Mouse (Mus musculus) liver, postnatal 0 days (tissue): ENCODE data around the gene Ccdc185. TPM values are rescaled to one million over a fixed set of nuclear protein-coding genes. Genes with fewer than 3 reads are reported as not detected.

ENCODE experiments used
- ATAC-seq: fragments of 200-750 bp; cut with Nextera tagmentation; 2 replicates; pipeline ENCODE4 v1.8.0; 2017; ENCODE audit warnings: mild to moderate bottlenecking, moderate library complexity
- DNase-seq: peaks from one replicate; pipeline ENCODE4 v3.0.0-alpha.2; 2016
- H3K27ac ChIP-seq: fragments of 300-500 bp; sonication (generic); 2 replicates; pipeline ENCODE4 v1.5.1; 2014; ENCODE audit warnings: antibody characterized with exemption, moderate library complexity, mild to moderate bottlenecking, low read depth
- H3K27me3 ChIP-seq: fragments of 300-500 bp; sonication (generic); 2 replicates; pipeline ENCODE4 v1.6.1; 2014; ENCODE audit warnings: low read length, control low read depth, mixed read lengths; ENCODE audit not compliant: insufficient read depth
- H3K36me3 ChIP-seq: fragments of 300-500 bp; sonication (generic); replicated peaks from 2 replicates; pipeline ENCODE4 v1.6.1; 2014; ENCODE audit warnings: mild to moderate bottlenecking, control low read depth, low read length, moderate library complexity, mixed read lengths; ENCODE audit not compliant: insufficient read depth
- H3K4me1 ChIP-seq: fragments of 300-500 bp; sonication (generic); 2 replicates; pipeline ENCODE4 v1.6.1; 2014; ENCODE audit warnings: antibody characterized with exemption, mild to moderate bottlenecking, control low read depth; ENCODE audit not compliant: insufficient read depth
- H3K4me2 ChIP-seq: fragments of 300-500 bp; sonication (generic); 2 replicates; pipeline ENCODE4 v1.6.1; 2014; ENCODE audit warnings: low read depth, mild to moderate bottlenecking, low read length, moderate library complexity, mixed read lengths
- H3K4me3 ChIP-seq: fragments of 300-500 bp; sonication (generic); 2 replicates; pipeline ENCODE4 v1.5.1; 2014; ENCODE audit warnings: low read depth, low read length
- H3K9ac ChIP-seq: fragments of 300-500 bp; sonication (generic); replicated peaks from 2 replicates; pipeline ENCODE4 v1.6.1; 2014; ENCODE audit warnings: mild to moderate bottlenecking, moderate library complexity
- H3K9me3 ChIP-seq: fragments of 300-500 bp; sonication (generic); 2 replicates; pipeline ENCODE4 v1.6.1; 2016; ENCODE audit warnings: mild to moderate bottlenecking, control low read depth, low read length, mixed read lengths
- CTCF ChIP-seq: sonication (generic); IDR thresholded peaks from 2 replicates; pipeline ENCODE4 v1.5.1; 2016; ENCODE audit warnings: antibody characterized with exemption, low read depth
- EP300 ChIP-seq: IDR thresholded peaks from 2 replicates; pipeline ENCODE4 v1.6.1; 2016; ENCODE audit warnings: antibody characterized with exemption, low read depth, mild to moderate bottlenecking
- WGBS: fragments of 180-500 bp; shearing (Covaris S2); extraction: QIAGEN DNeasy Blood & Tissue Kit; methylation state at CpG from one replicate; pipeline ENCODE4 v1.1.7; 2014; ENCODE audit not compliant: insufficient replicate concordance; 5-methylcytosine and 5-hydroxymethylcytosine counted together
- polyA plus RNA-seq: library from polyadenylated mRNA; unstranded; fragments of >200 nt; fragmentation: Nextera tagmentation; extraction: Ambion mirVana; gene quantifications from 2 replicates; pipeline ENCODE4 v1.2.1, GENCODE M21; 2015

Ccdc185 gene
- polyA plus RNA-seq, 1 experiment from 2014 or later: not detected

GRCm38 (mm10) chr1:182732695-182733094 is 16.3 kb downstream of the Ccdc185 start:
- Histone ChIP-seq H3K9me3 (no peaks in the 10 kb centered on the region), H3K9ac (no peak overlapping the region), H3K27me3 (no peaks in the 10 kb centered on the region), H3K4me1 (no peaks in the 10 kb centered on the region), H3K4me2 (no peak overlapping the region), H3K27ac (no peak overlapping the region), H3K4me3 (no peak overlapping the region), H3K36me3 (no peaks in the 10 kb centered on the region)
- ATAC-seq (no peak), DNase-seq (no peak)
- TF ChIP-seq EP300 (no peak), CTCF (no peak)
- WGBS: 18% methylated on average over 7 of the region's 7 CpGs

DNA sequence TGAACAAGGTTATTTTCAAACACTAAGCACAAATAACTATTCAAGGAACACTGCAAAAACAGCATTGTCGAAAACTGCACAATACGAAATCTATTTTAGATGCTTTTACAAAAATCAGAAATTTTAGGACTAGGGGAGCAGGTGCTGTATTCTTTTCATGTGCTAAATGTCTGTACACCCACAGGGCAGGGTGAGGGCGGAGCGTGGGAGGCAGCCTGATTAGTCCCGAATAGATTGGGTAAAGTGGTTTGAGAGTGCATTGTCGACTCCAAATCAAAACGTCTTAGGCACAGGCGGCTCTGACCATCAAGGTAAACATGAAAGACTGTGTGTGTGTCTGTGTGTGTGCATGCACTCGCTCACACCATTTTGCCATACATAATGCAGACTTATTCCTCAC is 20.0 kb downstream of the Ccdc185 start:
- ATAC-seq: no peak
- Histone ChIP-seq H3K27ac (no peak overlapping the region), H3K27me3 (no peaks in the 10 kb centered on the region), H3K4me3 (no peak overlapping the region), H3K9ac (no peak overlapping the region), H3K9me3 (no peaks in the 10 kb centered on the region), H3K4me2 (no peak overlapping the region), H3K4me1 (no peaks in the 10 kb centered on the region), H3K36me3 (no peaks in the 10 kb centered on the region)
- 78% methylated on average over 9 of the region's 9 CpGs for WGBS
- no peak for TF ChIP-seq EP300
- no peak for TF ChIP-seq CTCF
- no peak for DNase-seq

- DNase-seq (no peak), ATAC-seq (no peak)
- TF ChIP-seq EP300 (no peak), CTCF (no peak)
- no peaks in the 10 kb centered on the region for H3K9me3 ChIP-seq
- no peak overlapping the region for H3K4me2 ChIP-seq
- H3K27me3 ChIP-seq: no peaks in the 10 kb centered on the region
- H3K4me1 ChIP-seq: peaks cover under 1% of the 10 kb centered on the region; the same call in 1 of the 2 replicates
- H3K9ac ChIP-seq: no peak overlapping the region
- no peak overlapping the region for H3K27ac ChIP-seq
- WGBS: 70% methylated on average over 12 of the region's 12 CpGs
- H3K4me3 ChIP-seq: no peak overlapping the region
- no peaks in the 10 kb centered on the region for H3K36me3 ChIP-seq
Observed at GRCm38 (mm10) chr1:182727541-182727940, 21.4 kb downstream of the Ccdc185 start.

DNA sequence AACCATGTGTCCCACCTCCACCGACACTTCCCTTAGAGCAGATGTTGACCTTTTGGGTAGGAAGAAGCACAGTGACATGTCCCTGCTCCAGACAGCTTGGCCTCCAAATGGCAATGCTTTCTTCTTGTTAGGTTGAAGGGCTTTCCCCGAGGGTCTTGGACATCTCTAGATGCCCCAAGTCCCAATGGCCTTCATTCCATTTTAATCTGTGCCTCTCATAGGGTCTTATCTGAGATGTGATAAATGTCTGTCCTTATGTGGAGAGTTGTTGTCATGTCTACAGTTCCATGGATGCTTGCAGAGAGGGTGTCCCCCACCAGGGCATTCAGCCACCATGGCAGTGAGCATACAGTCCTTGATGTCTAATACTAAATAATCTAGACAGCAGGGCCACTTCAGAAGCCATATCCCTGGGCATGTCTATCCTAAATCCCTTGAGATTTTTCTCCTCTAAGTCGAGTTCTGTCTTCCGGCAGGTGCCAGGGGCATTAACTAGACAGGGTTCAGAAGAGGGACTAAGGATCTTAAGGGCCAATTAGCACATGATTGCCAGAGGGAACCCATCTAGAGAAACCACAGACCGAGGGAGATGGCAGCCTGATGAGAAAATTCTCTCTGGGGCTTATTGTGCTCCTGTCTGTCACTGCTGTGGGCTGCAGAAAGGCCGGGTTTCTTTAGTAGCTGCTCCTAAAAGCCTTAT is 34.6 kb downstream of the Ccdc185 start:
- Histone ChIP-seq H3K27ac (no peak overlapping the region), H3K4me1 (no peaks in the 10 kb centered on the region), H3K36me3 (no peaks in the 10 kb centered on the region), H3K9ac (no peak overlapping the region), H3K9me3 (no peaks in the 10 kb centered on the region), H3K4me3 (no peak overlapping the region), H3K4me2 (no peak overlapping the region), H3K27me3 (no peaks in the 10 kb centered on the region)
- WGBS: 69% methylated on average over 6 of the region's 6 CpGs
- TF ChIP-seq CTCF (no peak), EP300 (no peak)
- ATAC-seq: no peak
- no peak for DNase-seq

DNA sequence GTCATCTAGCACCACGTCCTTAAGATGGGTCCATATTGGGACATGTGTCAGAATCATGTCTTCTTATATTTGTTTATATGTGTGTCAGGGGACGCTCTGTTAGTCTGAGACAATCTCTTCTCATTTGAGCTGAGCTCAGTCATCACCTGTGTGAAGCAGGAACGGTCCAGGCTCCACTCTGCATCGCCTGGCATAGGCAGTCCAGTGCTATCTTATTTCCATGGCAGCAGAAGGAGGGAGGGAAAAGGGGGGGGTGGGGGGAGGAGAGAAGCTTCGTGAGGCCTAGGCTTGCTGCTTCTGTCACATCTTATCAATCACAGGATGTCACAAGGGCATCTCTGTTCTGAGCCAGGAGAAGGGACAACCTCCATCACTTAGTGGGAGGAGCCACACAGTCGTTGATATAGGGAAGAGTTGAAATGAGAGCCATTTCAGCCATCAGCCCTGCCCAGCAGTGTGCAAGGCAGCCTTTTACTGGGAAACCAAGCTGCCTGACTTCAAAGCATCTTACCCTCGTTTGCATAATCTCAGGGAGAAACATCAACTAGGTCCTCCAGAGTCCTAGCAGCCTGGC is 37.5 kb downstream of the Ccdc185 start:
- Histone ChIP-seq H3K4me3 (no peak overlapping the region), H3K27me3 (no peaks in the 10 kb centered on the region), H3K9me3 (no peaks in the 10 kb centered on the region), H3K4me2 (no peak overlapping the region), H3K27ac (no peak overlapping the region), H3K4me1 (no peaks in the 10 kb centered on the region), H3K36me3 (no peaks in the 10 kb centered on the region), H3K9ac (no peak overlapping the region)
- TF ChIP-seq EP300 (no peak), CTCF (no peak)
- DNase-seq (no peak), ATAC-seq (no peak)
- 38% methylated on average over 7 of the region's 7 CpGs for WGBS

DNA sequence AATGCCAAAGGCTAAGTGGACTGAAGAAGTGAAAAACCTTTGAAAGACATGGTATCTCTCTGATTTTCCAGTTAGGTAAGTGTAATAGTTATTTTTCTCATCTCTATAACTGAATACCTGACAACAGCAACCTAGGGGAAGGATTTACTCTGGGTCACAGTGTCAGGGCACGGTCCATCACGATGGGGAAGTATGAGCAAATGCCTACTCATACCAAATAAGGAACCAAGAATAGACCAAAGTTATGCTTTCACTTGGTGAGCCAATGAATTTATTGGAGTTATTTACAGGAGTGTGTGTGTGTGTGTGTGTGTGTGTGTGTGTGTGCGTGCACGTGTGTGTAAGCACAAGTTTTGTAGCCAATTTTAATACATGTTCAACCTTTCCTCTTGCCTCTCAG is 41.5 kb downstream of the Ccdc185 start:
- no peak overlapping the region for H3K9ac ChIP-seq
- WGBS: 71% methylated on average over 4 of the region's 4 CpGs
- no peak overlapping the region for H3K4me3 ChIP-seq
- no peak for ATAC-seq
- no peaks in the 10 kb centered on the region for H3K27me3 ChIP-seq
- no peak overlapping the region for H3K27ac ChIP-seq
- H3K4me2 ChIP-seq: no peak overlapping the region
- H3K4me1 ChIP-seq: no peaks in the 10 kb centered on the region
- peaks cover 6% of the 10 kb centered on the region; the same call in 1 of the 2 replicates for H3K9me3 ChIP-seq
- H3K36me3 ChIP-seq: no peaks in the 10 kb centered on the region
- TF ChIP-seq CTCF (no peak), EP300 (no peak)
- DNase-seq: no peak
